Mouse (Mus musculus) left cerebral cortex, adult 9 months (tissue): Measurements from ENCODE around the gene Retnlb.
"Not testable (repeated sequence)": the region's sequence is repeated elsewhere in the genome, so short reads cannot be mapped to it uniquely, and the experiment has no call there.

Source experiments
- DNase-seq, 2 experiments: peaks; one replicate each; pipeline ENCODE4 v3.0.0; 2022; ENCODE audit warnings: low spot score in 2 of 2

The Retnlb gene

DNA sequence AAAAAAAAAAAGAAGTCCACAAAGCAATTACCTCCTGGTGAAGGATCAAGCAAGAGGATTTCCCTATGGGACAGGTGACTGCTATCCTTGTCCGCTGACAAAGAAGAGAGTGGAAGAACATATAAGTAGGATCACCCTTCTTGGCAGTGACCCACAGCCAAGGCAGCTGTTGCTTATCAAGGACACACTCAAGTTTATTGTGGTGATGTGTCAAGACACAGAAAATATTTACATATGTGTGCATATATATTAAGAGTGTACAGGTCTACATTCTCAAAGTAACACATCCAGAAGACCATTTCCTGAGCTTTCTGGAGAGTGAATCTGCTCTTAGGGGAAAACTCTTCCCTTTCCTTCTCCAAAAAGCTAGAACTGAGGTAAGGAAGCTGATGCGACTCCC, at the start of gene Retnlb:
Gene Retnlb (plus strand): TSS at position 162 of the 400 bp plus-strand sequence.
- no peak for DNase-seq

DNA sequence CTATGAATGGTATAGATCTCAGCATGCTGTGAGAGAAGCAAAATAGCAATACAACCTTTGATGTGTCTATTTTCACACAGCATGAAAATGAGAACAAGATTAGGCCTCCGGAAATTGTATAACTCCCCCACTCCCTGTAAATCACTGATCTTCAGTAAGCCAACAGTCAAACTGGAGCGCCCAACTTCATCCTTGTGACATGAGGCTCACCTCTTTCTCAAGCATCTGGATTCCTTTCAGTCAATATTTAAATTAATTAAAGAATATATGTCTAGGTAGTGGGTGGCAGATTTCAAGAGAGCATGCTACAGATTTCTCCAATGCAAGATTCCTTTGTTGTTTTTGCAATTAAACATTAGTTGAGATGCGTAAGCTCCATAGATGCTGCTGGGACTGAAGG, 47.5 kb upstream of the Retnlb start:
- no peak for DNase-seq

DNA sequence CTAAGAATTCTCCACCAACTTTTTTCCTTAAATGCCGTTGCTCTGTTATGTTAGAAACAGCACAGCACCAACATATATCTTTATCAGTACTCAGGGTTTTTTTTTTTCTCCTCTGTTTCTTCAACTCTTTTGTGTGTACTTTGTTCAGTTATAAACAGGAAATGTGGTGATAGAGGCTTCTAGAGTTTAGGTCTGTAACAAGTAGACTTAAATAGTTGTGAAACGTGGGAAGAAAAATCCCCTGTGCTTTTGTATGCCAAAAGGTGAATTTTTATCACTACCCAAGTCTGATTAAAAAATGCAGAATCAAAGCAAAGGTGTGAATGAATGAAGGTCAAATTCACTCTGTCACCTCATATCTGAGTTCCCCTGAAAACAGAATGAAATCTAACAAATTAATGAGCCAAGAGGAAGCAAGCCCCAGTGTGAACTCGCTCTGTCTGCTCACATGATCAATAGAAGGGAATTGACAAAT, 44.6 kb upstream of the Retnlb start, which contains the start of gene Trat1:
Gene Trat1 (minus strand): TSS at position 51 of the 475 bp plus-strand sequence.
- DNase-seq = no peak

DNA sequence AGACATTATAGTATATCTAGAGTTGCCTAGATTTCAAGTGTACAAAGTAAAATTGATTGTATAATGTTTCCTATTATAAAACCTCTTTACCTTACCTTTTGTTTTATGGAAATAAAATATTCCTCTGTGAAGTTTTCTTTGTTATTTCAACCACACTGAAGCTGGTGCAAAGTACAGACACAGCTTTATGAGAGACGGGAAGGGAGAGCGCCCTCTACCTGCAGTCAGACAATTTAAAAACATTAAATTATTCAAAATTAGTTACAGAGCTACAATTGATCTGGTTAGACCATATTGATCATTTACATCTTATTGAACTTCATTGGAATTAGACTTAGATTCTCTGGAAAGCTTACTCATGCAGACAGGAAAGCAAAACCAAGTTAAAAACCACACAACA, 39.4 kb upstream of the Retnlb start:
- no peak for DNase-seq

DNA sequence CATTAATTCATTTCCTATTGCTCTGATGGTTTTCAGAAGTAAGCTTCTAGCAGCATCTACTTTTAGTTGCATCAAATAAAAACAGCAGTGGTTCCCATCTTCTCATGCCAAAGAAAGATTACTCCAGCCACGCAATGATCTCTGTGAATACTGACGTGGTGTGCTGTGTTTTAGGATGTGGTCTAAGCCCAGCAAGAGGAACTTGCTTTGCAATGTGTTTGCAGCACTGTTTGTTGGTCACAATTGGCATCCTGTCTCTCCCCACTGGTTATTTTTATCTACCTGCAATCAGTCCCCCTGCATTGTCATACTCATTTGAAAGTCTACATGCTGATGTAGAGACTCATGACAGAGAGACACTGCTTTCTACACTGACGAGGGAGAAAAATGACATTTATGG, 30.4 kb upstream of the Retnlb start:
- DNase-seq = no peak

DNA sequence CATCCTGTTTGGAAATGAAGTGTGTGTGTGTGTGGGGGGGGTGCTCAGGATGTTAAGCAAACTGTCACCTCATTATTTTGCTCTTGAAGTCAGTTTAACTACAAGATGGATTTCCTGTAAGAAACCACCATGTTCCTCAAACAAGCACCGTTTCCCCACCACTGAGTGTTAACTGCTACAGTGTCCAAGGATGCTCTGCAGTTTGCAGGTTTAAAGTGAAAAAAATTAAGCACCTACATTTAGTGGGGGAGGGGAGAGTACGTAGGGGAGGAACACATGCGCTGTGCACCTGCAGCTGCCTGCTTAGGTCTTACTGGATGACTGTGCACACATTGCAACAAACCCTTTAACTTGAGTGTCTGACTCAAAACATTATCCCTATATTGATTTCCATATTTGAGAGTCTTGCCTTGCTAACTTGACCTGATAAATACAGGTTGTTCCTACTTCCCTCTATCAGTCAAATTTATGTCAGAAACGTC, 27.9 kb upstream of the Retnlb start:
- no peak for DNase-seq

DNA sequence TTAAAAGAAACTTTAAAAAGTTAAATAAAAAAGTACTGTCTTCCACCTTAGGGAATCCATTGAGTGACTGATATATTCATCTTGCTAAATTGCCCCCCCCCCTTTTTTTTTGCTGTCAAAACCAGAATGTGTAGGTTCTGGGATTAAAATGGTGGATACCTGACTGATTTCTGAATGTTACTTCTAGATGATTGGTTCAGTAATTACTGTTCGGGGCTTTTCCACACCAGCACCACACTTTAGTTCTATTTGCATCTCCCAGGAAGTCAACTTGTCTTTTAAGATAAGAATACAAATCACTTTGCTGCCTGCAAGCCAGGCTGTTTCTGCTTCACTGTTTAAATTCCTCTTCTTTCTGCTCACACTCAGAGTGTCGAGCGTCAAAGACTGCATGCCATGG, 18.4 kb upstream of the Retnlb start:
- DNase-seq = no peak

DNA sequence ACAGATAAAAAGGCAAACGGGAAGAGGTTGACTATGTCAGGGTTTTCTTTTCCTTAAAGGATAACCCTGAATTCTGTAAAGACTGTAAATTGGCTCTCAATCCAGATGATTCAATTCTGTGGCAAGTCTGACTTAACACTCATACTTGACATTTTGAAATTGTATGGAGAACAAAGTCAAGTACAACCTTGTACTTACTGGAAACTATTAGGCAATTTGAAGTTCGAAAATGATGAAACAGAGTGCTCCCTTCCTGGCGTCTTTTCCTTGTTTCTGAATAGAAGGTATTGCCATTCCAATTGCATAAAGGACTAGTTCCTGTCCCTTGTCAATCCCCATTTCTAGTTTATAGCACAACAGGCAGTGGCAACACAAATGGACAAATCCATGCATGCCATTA, 17.2 kb upstream of the Retnlb start:
- DNase-seq = no peak

DNA sequence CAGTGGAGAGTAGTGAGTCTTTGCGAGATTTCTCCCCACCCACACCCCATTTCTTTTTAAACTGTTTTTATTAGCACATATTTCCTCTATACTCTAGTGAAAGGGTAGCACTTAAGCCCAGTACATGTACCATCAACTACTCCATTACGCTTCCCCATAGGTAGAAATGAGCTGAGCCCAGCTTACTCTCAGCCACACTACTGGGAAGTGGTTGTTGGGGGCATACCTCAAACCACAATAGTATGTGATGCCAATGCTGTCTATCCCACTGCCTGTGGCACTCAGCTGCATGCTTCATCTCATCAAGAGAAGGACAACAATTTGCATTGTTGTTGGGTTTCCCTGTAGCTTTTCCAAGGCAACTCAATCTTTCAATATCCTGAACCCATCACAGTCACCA, 15.8 kb upstream of the Retnlb start:
- no peak for DNase-seq

DNA sequence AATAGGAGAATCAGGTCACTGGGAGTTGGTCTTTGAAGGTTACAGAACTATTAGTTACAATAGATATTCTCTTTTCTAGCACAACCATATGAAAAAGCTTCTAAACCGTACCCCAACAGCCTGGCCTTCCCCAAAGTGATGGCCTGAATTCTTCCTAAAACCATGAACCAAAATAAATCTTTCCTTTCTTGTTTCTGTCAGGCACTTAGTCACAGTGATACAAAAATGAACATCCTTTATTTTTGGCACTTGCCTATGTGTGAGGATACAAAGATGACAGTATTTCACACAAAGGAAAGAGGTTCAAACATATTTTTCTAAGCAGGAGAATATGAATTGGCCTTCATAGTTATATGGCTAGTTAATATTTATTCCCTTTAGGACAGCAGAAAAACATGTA, 11.2 kb upstream of the Retnlb start:
- no peak for DNase-seq

DNA sequence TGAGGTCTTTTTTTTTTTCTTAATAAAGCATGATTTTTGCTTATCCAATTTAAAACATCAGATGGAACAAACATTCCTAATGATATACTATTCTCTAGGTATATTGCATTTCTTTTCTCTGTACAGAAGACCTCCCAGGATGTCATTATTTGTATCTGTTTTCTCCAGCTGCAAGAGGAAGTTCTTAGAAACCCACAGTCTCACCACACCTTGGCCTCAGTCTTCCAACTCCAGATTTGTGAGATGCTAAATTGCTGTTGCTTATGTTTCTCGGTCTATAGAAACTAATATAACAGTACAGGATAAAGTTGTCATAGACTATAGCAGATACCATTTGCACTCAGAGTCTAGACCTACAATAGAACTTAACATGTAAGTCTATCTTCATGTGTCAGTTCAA, 10.1 kb upstream of the Retnlb start:
- no peak for DNase-seq

DNA sequence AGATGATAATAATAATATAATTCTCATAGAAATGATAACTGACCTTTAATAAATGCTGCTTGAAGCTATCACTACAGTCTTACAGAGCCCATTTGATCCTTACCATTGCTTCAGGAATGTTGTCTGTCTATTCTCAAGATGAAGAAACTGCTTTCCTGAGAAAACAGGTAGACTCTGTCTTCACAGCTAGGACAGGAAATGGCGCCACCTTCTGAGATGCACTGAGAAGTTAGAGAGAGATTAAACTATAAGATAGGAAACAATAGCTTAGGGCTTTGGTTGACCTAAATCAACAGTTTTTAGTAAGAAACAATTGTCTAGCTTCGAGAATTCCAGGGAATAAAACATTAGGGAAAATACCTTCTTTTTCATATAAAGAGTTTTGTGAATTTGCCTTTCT, 7.3 kb upstream of the Retnlb start:
- DNase-seq = no peak

DNA sequence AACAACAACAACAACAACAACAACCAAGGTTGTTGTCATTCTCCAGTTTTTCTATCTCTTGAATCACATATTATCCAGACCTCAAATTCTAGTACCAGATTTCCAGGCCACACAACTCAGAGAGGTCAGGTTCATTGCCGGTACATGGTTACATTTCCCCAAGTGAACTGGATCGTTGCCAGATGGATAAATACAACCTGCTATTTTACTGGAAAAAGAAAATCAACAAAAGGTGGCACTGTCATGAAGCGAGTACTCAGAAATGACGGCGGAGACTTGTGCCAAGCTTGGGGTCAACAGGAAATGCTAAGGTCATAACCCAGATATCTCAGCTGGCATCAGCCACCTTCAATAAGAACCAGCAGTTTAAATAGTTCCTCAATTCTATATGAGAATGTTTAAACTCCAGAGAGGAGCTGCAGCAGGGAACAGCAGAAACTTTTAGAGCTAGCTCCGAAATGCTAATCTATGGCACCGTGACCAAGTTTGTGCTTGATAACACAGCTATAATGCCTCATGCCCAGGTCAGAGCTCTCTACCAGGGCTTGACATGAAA, 4.7 kb upstream of the Retnlb start:
- no peak for DNase-seq

DNA sequence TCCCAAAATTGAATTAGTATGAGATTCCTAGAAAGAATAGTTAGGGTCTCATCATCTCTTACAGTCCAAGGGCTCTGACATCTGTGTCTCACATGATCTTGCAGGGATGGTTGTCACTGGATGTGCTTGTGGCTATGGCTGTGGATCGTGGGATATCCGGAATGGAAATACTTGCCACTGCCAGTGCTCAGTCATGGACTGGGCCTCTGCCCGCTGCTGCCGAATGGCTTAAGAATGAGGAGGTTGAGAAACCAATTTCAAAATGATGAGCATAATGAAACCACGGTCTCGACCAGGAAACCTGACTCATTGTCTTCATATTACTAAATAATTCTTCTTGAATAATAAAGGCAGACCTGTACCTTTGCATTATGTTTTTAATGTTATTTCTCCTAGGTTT, 1.9 kb downstream of the Retnlb start:
- DNase-seq = no peak

DNA sequence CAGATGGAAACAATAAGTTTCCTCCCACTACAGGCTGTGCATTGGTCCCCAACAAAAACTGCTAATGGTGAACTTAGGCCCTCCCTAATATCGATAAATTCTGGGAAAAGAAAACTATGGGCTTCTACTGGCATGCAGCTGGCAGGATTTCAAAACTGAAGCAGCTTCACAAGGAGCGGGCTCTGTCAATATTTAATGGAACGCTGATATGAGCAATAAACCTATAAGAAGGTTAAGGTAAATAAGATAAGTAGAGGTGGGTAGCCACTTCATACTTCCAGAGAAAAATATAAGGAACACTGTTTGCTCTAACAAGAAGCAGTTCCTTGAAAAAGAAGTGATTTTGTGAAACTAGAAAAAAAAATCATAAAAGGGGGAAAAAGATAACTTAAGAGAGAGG, 9.8 kb downstream of the Retnlb start:
- no peak for DNase-seq

DNA sequence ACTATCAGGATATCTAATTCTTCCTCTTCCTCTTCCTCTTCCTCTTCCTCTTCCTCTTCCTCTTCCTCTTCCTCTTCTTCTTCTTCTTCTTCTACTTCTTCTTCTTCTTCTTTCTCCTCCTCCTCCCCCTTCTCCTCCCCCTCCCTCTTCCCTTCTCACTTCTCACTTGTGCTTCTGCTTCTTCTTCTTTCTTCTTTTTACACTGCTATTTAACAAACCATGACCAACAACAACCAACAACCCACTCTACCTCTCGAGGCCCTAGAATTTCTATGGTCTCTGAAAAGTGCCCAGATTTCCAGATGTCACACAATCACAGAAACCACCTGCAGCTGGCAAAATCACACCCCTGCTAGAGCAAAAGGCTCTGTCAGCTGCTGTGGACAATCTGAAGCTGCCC, 11.0 kb downstream of the Retnlb start:
- DNase-seq = no peak

DNA sequence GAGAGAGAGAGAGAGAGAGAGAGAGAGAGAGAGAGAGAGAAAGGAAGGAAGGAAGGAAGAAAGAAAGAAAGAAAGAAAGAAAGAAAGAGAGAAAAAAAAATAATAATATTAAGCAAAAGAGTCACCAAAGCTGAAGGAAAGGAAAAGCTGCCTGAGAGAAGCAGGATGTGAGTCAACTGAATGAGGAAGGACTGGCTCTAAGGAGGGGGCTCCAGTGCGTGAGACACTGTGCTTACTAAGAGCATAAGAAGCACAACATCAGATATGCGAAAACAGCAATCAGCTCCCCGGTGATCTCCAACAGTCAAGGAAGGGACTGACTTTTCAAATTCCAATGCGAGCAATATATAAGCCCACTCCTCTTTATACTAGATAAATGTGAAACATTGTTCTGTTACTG, 12.4 kb downstream of the Retnlb start:
- no peak for DNase-seq

DNA sequence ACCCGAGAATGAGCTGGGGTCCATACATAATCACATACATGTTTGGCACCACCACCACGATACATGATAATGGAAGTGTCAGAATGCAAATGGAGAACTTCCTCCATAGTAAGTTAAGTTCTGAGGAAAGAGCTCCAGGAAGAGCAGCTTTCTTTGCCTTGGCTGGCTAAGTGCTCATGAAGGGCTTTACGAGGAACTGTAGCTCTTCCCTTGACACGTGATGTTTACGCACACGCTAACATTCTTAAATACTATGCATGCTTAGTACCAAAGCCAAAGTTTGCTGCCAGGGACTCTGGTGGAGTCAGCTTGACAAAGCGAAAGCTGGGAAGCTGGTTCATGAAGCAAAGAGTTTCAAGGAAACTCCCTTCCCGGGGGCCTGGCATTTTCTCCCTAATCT, 15.4 kb downstream of the Retnlb start:
- no peak for DNase-seq

DNA sequence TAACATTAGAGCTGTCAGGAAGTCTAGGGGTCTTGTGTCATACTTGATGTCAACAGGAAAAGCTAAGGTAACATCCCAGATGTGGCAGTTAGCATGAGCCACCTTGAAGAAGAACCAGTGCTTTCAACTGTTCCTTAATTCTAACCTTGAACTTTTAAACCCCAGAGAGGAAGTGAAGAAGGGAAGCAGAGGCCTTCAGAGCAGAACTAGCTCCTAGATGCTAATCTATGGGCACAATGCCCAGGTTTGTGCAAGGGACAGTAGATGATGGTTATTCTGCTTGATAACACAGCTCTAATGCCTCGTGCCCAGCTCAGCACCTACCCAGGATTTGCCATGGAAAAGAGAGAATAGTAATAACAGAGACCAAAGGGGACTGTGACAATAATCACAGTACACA, 17.0 kb downstream of the Retnlb start:
- not testable (repeated sequence) for DNase-seq

DNA sequence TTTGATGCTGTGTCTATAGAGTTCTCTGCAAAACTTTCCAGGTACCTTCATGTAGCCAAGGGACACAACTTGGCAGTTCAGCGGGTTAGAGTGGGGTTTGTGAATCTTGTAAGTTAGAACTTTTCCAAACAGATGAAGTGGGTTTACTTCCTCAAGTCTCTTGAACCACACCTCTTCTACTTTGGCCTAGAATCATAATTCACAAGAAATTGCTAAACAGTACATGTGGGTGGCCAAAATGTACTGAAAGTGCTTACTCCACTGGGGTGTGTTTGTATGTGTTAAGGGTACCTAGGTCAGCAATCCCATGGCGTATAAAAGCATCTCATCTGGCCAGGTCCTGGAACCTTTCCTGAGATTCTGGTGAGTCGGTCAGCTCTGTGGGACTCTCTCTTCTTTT, 25.6 kb downstream of the Retnlb start, which contains the start of gene Retnla:
Gene Retnla (plus strand): TSS at position 286 of the 400 bp plus-strand sequence.
- DNase-seq = no peak

DNA sequence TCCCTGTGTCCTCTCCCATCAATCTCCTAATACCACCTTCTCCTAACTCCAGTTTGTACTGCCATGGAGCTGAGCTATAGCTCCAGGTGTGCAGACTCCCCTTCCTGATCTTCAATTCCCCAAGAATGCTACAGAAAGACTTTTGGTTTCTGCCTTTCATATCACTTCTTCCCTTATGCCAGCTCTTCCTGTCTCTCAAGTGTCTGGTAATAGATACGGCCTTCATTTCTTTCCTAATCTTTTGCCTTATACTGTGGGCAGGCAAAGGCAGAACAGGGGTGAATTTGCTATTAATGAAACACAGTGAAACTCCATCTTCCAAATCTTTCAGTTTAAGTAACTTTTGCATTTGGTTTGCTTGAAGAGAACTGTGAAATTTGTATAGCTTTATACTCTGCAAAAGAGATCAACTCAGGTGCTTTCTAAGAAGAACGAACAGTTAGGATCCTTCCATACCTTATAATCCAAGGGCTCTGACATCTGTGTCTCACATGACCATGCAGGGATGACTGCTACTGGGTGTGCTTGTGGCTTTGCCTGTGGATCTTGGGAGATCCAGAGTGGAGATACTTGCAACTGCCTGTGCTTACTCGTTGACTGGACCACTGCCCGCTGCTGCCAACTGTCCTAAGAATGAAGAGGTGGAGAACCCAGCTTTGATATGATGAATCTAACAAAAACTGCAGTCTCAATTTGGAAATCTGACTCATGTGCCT, 27.2 kb downstream of the Retnlb start:
- no peak for DNase-seq

DNA sequence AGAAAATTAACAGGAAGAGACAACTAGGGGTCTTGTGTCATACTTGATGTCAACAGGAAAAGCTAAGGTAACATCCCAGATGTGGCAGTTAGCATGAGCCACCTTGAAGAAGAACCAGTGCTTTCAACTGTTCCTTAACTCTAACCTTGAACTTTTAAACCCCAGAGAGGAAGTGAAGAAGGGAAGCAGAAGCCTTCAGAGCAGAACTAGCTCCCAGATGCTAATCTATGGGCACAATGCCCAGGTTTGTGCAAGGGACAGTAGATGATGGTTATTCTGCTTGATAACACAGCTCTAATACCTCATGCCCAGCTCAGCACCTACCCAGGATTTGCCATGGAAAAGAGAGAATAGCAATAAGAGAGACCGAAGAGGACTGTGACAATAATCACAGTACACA, 48.3 kb downstream of the Retnlb start:
- DNase-seq = not testable (repeated sequence)

DNA sequence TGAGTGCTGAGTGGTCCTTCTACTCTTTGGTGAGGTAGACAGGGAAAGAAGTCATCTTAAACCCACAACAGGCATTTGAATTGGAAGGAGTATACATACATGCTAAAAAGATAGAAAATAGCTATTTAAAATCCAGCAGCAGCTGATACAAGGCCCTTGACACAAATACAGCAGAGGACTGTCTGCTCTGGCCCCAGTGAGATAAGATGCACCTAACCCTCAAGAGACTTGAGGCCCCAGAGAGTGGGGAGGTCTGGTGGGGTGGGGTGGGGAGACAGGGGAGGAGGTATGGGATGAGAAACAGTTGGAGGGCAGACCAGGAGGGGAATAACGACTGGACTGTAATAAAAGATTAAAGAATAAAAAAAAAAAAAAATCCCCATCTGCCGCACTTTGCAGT, 51.0 kb downstream of the Retnlb start:
- DNase-seq = no peak
